Comparison of ENCODE assay signal across 8 mouse cellular contexts in the genomic region with DNA sequence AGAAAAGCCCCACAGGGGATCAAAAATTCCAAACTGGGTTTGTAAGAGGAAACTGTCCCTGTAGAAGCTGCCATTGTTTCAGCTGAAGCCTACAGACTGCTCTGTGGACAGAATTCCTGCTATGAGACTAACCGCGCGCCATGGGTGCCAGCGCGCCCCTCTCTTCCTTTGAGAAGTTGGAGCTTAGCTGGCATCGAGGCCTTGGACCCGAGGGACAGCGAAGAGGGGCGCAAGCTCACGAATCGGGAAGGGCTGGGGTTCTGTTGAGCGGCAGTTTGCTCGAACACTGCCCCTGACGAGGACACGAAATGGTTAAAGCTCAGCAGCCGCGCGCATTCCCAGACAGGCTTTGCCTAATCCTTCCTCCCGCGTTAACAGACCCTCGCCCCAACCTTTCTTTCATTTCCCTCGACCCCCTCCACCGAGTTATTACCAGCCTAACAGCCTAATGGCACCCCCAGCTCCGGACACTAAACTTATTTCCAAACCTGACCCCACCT. TPM values are rescaled to one million over a fixed set of nuclear protein-coding genes. Genes with fewer than 3 reads are reported as not detected.
A peak's percentile ranks its signal among the peaks of the same experiment; 100 is the strongest.
DNase-seq lines count a peak whose midpoint lies in the region; ATAC-seq and TF ChIP-seq lines count a peak whose summit lies in the region.

No protein-coding gene starts in this region.

- no peaks in the 10 kb centered on the region; the same call in 1 of the 2 replicates for H3K27me3 ChIP-seq in embryonic facial prominence, embryonic 11.5 days (ENCODE audit: control insufficient read depth, insufficient read depth, low read length)
- H3K27me3 ChIP-seq in hindbrain, embryonic 11.5 days (ENCODE audit: control insufficient read depth, insufficient read depth, low read length): no peaks in the 10 kb centered on the region
- H3K27me3 ChIP-seq in liver, embryonic 15.5 days: peaks cover 52% of the 10 kb centered on the region
- H3K27me3 ChIP-seq in small intestine, adult 2 months (ENCODE audit: control insufficient read depth, insufficient read depth, low read length): peaks cover 6% of the 10 kb centered on the region

- no peak for TF ChIP-seq POLR2A in small intestine, adult 2 months (IDR thresholded peaks at IDR 0.05; ENCODE audit: low read depth, low read length)

- H3K4me3 ChIP-seq in left cerebral cortex, adult 2 months: peak overlapping the region; percentile 84
- peak overlapping the region; percentile 85 for H3K4me3 ChIP-seq in embryonic facial prominence, embryonic 11.5 days (ENCODE audit: low read depth, low read length)
- peak overlapping the region; percentile 83 for H3K4me3 ChIP-seq in hindbrain, embryonic 11.5 days (ENCODE audit: low read depth, low read length)
- peak overlapping the region; percentile 56 for H3K4me3 ChIP-seq in liver, embryonic 15.5 days (replicated peaks)
- peak overlapping the region; percentile 78 for H3K4me3 ChIP-seq in small intestine, adult 2 months (ENCODE audit: low read depth, low read length)

- under 1% methylated on average over 24 of the region's 24 CpGs for WGBS in embryonic facial prominence, embryonic 11.5 days
- under 1% methylated on average over 24 of the region's 24 CpGs for WGBS in hindbrain, embryonic 11.5 days
- WGBS in liver, embryonic 15.5 days (ENCODE audit: insufficient replicate concordance): under 1% methylated on average over 24 of the region's 24 CpGs
- under 1% methylated on average over 24 of the region's 24 CpGs for WGBS in small intestine, adult 2 months

- peak; percentile 33 to 35 for DNase-seq in left cerebral cortex, adult 2 months (ENCODE audit: extremely low spot score in 1 of 2, low spot score in 2 of 2)
- no peak for DNase-seq in left cerebral cortex, adult 11 months (ENCODE audit: low spot score)
- DNase-seq in R1 (ENCODE audit: low read depth, low spot score): peak; percentile 39
- DNase-seq in embryonic facial prominence, embryonic 11.5 days (ENCODE audit: low spot score): peak; percentile 91
- peak; percentile 85 for DNase-seq in hindbrain, embryonic 11.5 days (ENCODE audit: low spot score)
- DNase-seq in spleen, postnatal 14 days (ENCODE audit: low spot score in 2 of 2): no peak

- H3K4me2 ChIP-seq in embryonic facial prominence, embryonic 11.5 days (ENCODE audit: low read depth, low read length): peak overlapping the region; percentile 94
- peak overlapping the region; percentile 97 for H3K4me2 ChIP-seq in hindbrain, embryonic 11.5 days (replicated peaks; ENCODE audit: low read depth, low read length)
- H3K4me2 ChIP-seq in liver, embryonic 15.5 days: peak overlapping the region; percentile 70

- intact Hi-C loops in left cerebral cortex, adult 2 months (cut with DNase I): loop anchor here (1.0 to 10.0 kb wide), 10 partner anchors 102 to 1636 kb away; no protein-coding TSS in a partner anchor

- H3K27ac ChIP-seq in left cerebral cortex, adult 2 months: peak overlapping the region; percentile 72
- peak overlapping the region; percentile 86 for H3K27ac ChIP-seq in embryonic facial prominence, embryonic 11.5 days (replicated peaks; ENCODE audit: low read depth, low read length)
- H3K27ac ChIP-seq in hindbrain, embryonic 11.5 days (ENCODE audit: low read depth, low read length): peak overlapping the region; percentile 91
- no peak overlapping the region for H3K27ac ChIP-seq in liver, embryonic 15.5 days (replicated peaks)
- peak overlapping the region; percentile 24; the same call in 1 of the 2 replicates for H3K27ac ChIP-seq in small intestine, adult 2 months (ENCODE audit: insufficient read depth, low read depth, low read length)

- TF ChIP-seq CTCF in left cerebral cortex, adult 2 months (IDR thresholded peaks at IDR 0.05): no peak
- TF ChIP-seq CTCF in small intestine, adult 2 months (IDR thresholded peaks at IDR 0.05; ENCODE audit: extremely low read depth, insufficient read length, insufficient replicate concordance, low read depth, low read length): no peak

- peaks cover 7% of the 10 kb centered on the region; the same call in 1 of the 2 replicates for H3K4me1 ChIP-seq in embryonic facial prominence, embryonic 11.5 days (ENCODE audit: control insufficient read depth, insufficient read depth, low read length)
- H3K4me1 ChIP-seq in hindbrain, embryonic 11.5 days (replicated peaks; ENCODE audit: control insufficient read depth, insufficient read depth, low read length): peaks cover 3% of the 10 kb centered on the region; the same call in 1 of the 2 replicates
- H3K4me1 ChIP-seq in liver, embryonic 15.5 days (replicated peaks): peaks cover 8% of the 10 kb centered on the region; the same call in 1 of the 2 replicates
- peaks cover 14% of the 10 kb centered on the region for H3K4me1 ChIP-seq in small intestine, adult 2 months (ENCODE audit: control insufficient read depth, insufficient read depth, insufficient read length, low read length)

- H3K9ac ChIP-seq in embryonic facial prominence, embryonic 11.5 days (replicated peaks; ENCODE audit: low read length): peak overlapping the region; percentile 89
- peak overlapping the region; percentile 85 for H3K9ac ChIP-seq in hindbrain, embryonic 11.5 days (ENCODE audit: low read depth, low read length)
- no peak overlapping the region for H3K9ac ChIP-seq in liver, embryonic 15.5 days

- peaks cover 10% of the 10 kb centered on the region for H3K36me3 ChIP-seq in embryonic facial prominence, embryonic 11.5 days (replicated peaks; ENCODE audit: control insufficient read depth, insufficient read depth, low read depth, low read length)
- 0 out of 2 replicates have a peak, but pooled peaks cover 6% of the 10 kb centered on the region for H3K36me3 ChIP-seq in hindbrain, embryonic 11.5 days (ENCODE audit: control insufficient read depth, insufficient read depth, low read length)
- H3K36me3 ChIP-seq in liver, embryonic 15.5 days (replicated peaks): no peaks in the 10 kb centered on the region
- H3K36me3 ChIP-seq in small intestine, adult 2 months (ENCODE audit: control insufficient read depth, insufficient read depth, low read length): no peaks in the 10 kb centered on the region

- peak; percentile 40 for ATAC-seq in embryonic facial prominence, embryonic 11.5 days (replicated peaks; ENCODE audit: insufficient number of reproducible peaks, low FRiP score, low TSS enrichment, low read depth)
- peak; percentile 61 for ATAC-seq in hindbrain, embryonic 11.5 days (ENCODE audit: low FRiP score)
- ATAC-seq in liver, embryonic 15.5 days (ENCODE audit: insufficient read depth): no peak

- no peaks in the 10 kb centered on the region for H3K9me3 ChIP-seq in embryonic facial prominence, embryonic 11.5 days (replicated peaks; ENCODE audit: control insufficient read depth, low read length)
- H3K9me3 ChIP-seq in hindbrain, embryonic 11.5 days (ENCODE audit: control insufficient read depth, low read length): no peaks in the 10 kb centered on the region
- no peaks in the 10 kb centered on the region for H3K9me3 ChIP-seq in liver, embryonic 15.5 days (replicated peaks)

RNA-seq across cellular contexts. Expression of gene Fat4, which starts 1.8 kb away (rescaled TPM):
- 10 to 100 TPM; 13.0 to 13.2 TPM for total RNA-seq in left cerebral cortex, adult 2 months (2021)
- polyA plus RNA-seq in embryonic facial prominence, embryonic 11.5 days (2014; fragmentation: Nextera tagmentation; extraction: Ambion mirVana): 14.0 and 14.8 TPM in 2 replicates
- polyA plus RNA-seq in hindbrain, embryonic 11.5 days (2014; fragmentation: Nextera tagmentation; extraction: Ambion mirVana): 13.5 and 15.2 TPM in 2 replicates
- 0.16 TPM in 2 replicates for polyA plus RNA-seq in liver, embryonic 15.5 days (2015; fragmentation: Nextera tagmentation; extraction: Ambion mirVana)
- polyA plus RNA-seq in small intestine, adult 2 months (2012; rRNA removed): 0.98 and 1.4 TPM in 2 replicates

Comparison
In these comparisons a context has a peak if more than half of its experiments do, and no peak if none do; other contexts are left out.
1. DNase-seq: peak in left cerebral cortex, adult 2 months (2 of 2), R1 (single experiment), embryonic facial prominence, embryonic 11.5 days (single experiment) and hindbrain, embryonic 11.5 days (single experiment); none in left cerebral cortex, adult 11 months (single experiment) and spleen, postnatal 14 days (0 of 2).
2. Peak in every context shown above with its lines, with median percentiles within 50 percentile points of each other: H3K4me3 ChIP-seq and H3K4me2 ChIP-seq.